Mouse (Mus musculus): ENCODE results near the gene Mta1.

Gene Mta1

GRCm38 (mm10) chr12:113186326-113187010, 88.4 kb downstream of the Mta1 start:
- peak; percentile 8 for DNase-seq (ENCODE audit: low read depth, low spot score)

All from 3T3-L1 (cell line).